Mouse (Mus musculus) myocyte (in vitro differentiated cells): Measurements from ENCODE around the gene Slc8a1. TPM values are rescaled to one million over a fixed set of nuclear protein-coding genes. Genes with fewer than 3 reads are reported as not detected.

Experiments
- H3K27me3 ChIP-seq: one replicate; pipeline ENCODE4 v1.6.1; 2011; ENCODE audit not compliant: control insufficient read depth, insufficient read depth, insufficient read length
- H3K36me3 ChIP-seq: one replicate; pipeline ENCODE4 v1.6.1; 2011; ENCODE audit not compliant: control insufficient read depth, insufficient read depth
- H3K4me2 ChIP-seq: one replicate; pipeline ENCODE4 v1.6.1; 2011; ENCODE audit warnings: low read depth, control low read depth
- H3K4me3 ChIP-seq: one replicate; pipeline ENCODE4 v1.5.1; 2011; ENCODE audit warnings: mild to moderate bottlenecking, control low read depth, moderate library complexity
- H3K79me2 ChIP-seq: one replicate; pipeline ENCODE4 v1.6.1; 2011; ENCODE audit not compliant: control insufficient read depth, insufficient read depth
- H3ac ChIP-seq: one replicate; pipeline ENCODE4 v1.6.1; 2011; ENCODE audit not compliant: control insufficient read depth, insufficient read length
- CEBPB ChIP-seq: IDR thresholded peaks from 2 replicates; pipeline ENCODE4 v1.6.1; 2011; ENCODE audit warnings: mild to moderate bottlenecking, moderate library complexity; ENCODE audit not compliant: poor library complexity, insufficient read depth, severe bottlenecking
- E2F4 ChIP-seq: IDR thresholded peaks from one replicate; pipeline ENCODE4 v1.6.1; 2011; ENCODE audit warnings: mild to moderate bottlenecking, control low read depth, moderate library complexity; ENCODE audit not compliant: insufficient read depth
- MAX ChIP-seq: IDR thresholded peaks from one replicate; pipeline ENCODE4 v1.6.1; 2011; ENCODE audit warnings: low read depth, mild to moderate bottlenecking, control low read depth
- MYOD1 ChIP-seq, 3 experiments: IDR thresholded peaks; one replicate each; pipeline ENCODE4 v1.6.1; 2011; ENCODE audit warnings: control low read depth in 2 of 3, low read depth in 2 of 3, mild to moderate bottlenecking in 2 of 3, moderate library complexity in 1 of 3; ENCODE audit not compliant: insufficient read length in 2 of 3, control insufficient read depth in 1 of 3
- MYOG ChIP-seq, 3 experiments: IDR thresholded peaks; one replicate each; pipeline ENCODE4 v1.6.1; 2011; ENCODE audit warnings: control low read depth in 2 of 3, low read depth in 2 of 3, mild to moderate bottlenecking in 2 of 3; ENCODE audit not compliant: insufficient read length in 2 of 3, control insufficient read depth in 1 of 3, insufficient read depth in 1 of 3
- POLR2A ChIP-seq: IDR thresholded peaks from one replicate; pipeline ENCODE4 v1.6.1; 2011; ENCODE audit warnings: low read depth, mild to moderate bottlenecking, control low read depth, moderate library complexity; ENCODE audit not compliant: insufficient read length
- POLR2AphosphoS2 ChIP-seq: IDR thresholded peaks from one replicate; pipeline ENCODE4 v1.6.1; 2011; ENCODE audit warnings: low read depth, control low read depth; ENCODE audit not compliant: insufficient read length
- REST ChIP-seq: IDR thresholded peaks from one replicate; pipeline ENCODE4 v1.6.1; 2011; ENCODE audit warnings: mild to moderate bottlenecking, control low read depth, moderate library complexity; ENCODE audit not compliant: insufficient read depth, insufficient read length
- SRF ChIP-seq: IDR thresholded peaks from one replicate; pipeline ENCODE4 v1.6.1; 2011; ENCODE audit warnings: low read depth; ENCODE audit not compliant: control insufficient read depth, insufficient read length
- TCF12 ChIP-seq: IDR thresholded peaks from one replicate; pipeline ENCODE4 v1.6.1; 2011; ENCODE audit warnings: mild to moderate bottlenecking, control low read depth; ENCODE audit not compliant: poor library complexity, insufficient read depth, severe bottlenecking
- TCF3 ChIP-seq: IDR thresholded peaks from one replicate; pipeline ENCODE4 v1.6.1; 2011; ENCODE audit warnings: low read depth, control low read depth; ENCODE audit not compliant: insufficient read length
- USF1 ChIP-seq: IDR thresholded peaks from one replicate; pipeline ENCODE4 v1.6.1; 2011; ENCODE audit warnings: low read depth, mild to moderate bottlenecking, control low read depth, moderate library complexity
- polyA plus RNA-seq: library from polyadenylated mRNA; unstranded; fragments of >200 nt; fragmentation: generic; extraction: Trizol; gene quantifications from one replicate; pipeline ENCODE4 v1.2.1, GENCODE M21; 2012; ENCODE audit warnings: missing spikeins

The Slc8a1 gene
- polyA plus RNA-seq, 1 experiment: 3.0 TPM

GRCm38 (mm10) chr17:81542313-81543185 is 195.6 kb downstream of the Slc8a1 start:
- Histone ChIP-seq H3K4me2 (peak overlapping the region; percentile 39), H3K79me2 (no peaks in the 10 kb centered on the region), H3K36me3 (no peaks in the 10 kb centered on the region), H3ac (no peak overlapping the region), H3K27me3 (no peaks in the 10 kb centered on the region), H3K4me3 (no peak overlapping the region)
- TF ChIP-seq TCF12: no peak
- no peak for TF ChIP-seq SRF
- TF ChIP-seq POLR2A: no peak
- no peak for TF ChIP-seq E2F4
- TF ChIP-seq MYOG (IDR thresholded peaks at IDR 0.05; ENCODE audit: control insufficient read depth in 1 of 3, insufficient read depth in 1 of 3, insufficient read length in 2 of 3, low read depth in 2 of 3): no peak
- peak in 1 of 3 experiments; percentile 17 for TF ChIP-seq MYOD1 (IDR thresholded peaks at IDR 0.05; ENCODE audit: control insufficient read depth in 1 of 3, insufficient read length in 2 of 3, low read depth in 2 of 3)
- TF ChIP-seq CEBPB: peak; percentile 34; the same call in 1 of the 2 replicates

GRCm38 (mm10) chr17:81538163-81539160 is 199.7 kb downstream of the Slc8a1 start:
- no peaks in the 10 kb centered on the region for H3K36me3 ChIP-seq
- H3K27me3 ChIP-seq: no peaks in the 10 kb centered on the region
- no peak overlapping the region for H3K4me3 ChIP-seq
- H3ac ChIP-seq: no peak overlapping the region
- no peak for TF ChIP-seq TCF12
- peak overlapping the region; percentile 51 for H3K4me2 ChIP-seq
- no peaks in the 10 kb centered on the region for H3K79me2 ChIP-seq

DNA sequence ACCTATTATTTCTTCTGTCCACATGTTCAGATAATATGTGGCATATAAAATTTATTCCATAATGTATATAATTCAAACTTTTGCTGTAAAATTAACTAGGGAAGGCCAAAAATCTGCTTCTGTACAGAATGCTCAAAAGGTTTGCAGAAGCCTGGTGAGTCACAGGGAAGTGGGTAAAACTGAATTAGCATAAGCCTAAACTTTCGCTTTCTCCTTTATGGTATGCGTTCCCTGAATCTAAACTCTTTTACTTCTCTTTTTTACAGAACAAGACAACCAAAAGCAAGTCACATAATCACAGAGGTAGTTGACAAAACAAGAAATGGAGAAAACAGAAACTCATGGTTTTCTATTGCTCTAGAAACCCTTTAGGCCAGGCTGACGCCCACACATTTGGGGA is 202.1 kb downstream of the Slc8a1 start:
- no peaks in the 10 kb centered on the region for H3K27me3 ChIP-seq
- H3ac ChIP-seq: no peak overlapping the region
- no peaks in the 10 kb centered on the region for H3K79me2 ChIP-seq
- H3K4me3 ChIP-seq: no peak overlapping the region
- no peaks in the 10 kb centered on the region for H3K36me3 ChIP-seq
- peak overlapping the region; percentile 65 for H3K4me2 ChIP-seq
- TF ChIP-seq MYOD1 (IDR thresholded peaks at IDR 0.05; ENCODE audit: control insufficient read depth in 1 of 3, insufficient read length in 2 of 3, low read depth in 2 of 3) (no peak), MAX (no peak), TCF3 (no peak), POLR2A (no peak), MYOG (IDR thresholded peaks at IDR 0.05; ENCODE audit: control insufficient read depth in 1 of 3, insufficient read depth in 1 of 3, insufficient read length in 2 of 3, low read depth in 2 of 3) (no peak), TCF12 (no peak)

DNA sequence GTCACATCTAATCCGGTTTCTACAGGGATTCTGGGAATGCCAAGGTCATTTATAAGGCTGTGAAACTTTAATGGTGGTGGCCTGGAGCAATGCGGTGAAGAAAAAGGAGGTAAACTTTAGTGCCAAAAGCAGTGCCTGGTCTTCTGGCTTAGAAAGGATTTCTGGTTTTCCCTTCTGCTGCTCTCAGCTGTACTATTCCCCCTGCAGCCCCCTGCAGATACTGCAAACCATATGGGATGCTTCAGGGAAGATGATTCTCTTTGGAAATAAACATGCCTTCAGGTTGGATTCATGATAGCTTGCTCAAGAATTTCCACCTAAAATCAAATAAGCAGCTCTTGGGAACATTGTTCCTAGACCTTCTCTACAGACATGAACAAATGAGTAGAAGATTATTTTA is 208.3 kb downstream of the Slc8a1 start:
- no peaks in the 10 kb centered on the region for H3K79me2 ChIP-seq
- H3K36me3 ChIP-seq: no peaks in the 10 kb centered on the region
- no peak overlapping the region for H3ac ChIP-seq
- no peaks in the 10 kb centered on the region for H3K27me3 ChIP-seq
- TF ChIP-seq TCF3: no peak
- TF ChIP-seq CEBPB: no peak
- no peak for TF ChIP-seq MYOD1 (IDR thresholded peaks at IDR 0.05; ENCODE audit: control insufficient read depth in 1 of 3, insufficient read length in 2 of 3, low read depth in 2 of 3)
- TF ChIP-seq SRF: no peak
- no peak for TF ChIP-seq TCF12
- TF ChIP-seq REST: no peak
- TF ChIP-seq USF1: no peak
- TF ChIP-seq MYOG (IDR thresholded peaks at IDR 0.05; ENCODE audit: control insufficient read depth in 1 of 3, insufficient read depth in 1 of 3, insufficient read length in 2 of 3, low read depth in 2 of 3): no peak
- no peak for TF ChIP-seq POLR2A
- TF ChIP-seq E2F4: no peak
- TF ChIP-seq MAX: no peak
- TF ChIP-seq POLR2AphosphoS2: no peak
- no peak overlapping the region for H3K4me2 ChIP-seq
- no peak overlapping the region for H3K4me3 ChIP-seq

- no peak for TF ChIP-seq REST
Observed at GRCm38 (mm10) chr17:81528940-81529339, 209.2 kb downstream of the Slc8a1 start.

More at GRCm38 (mm10) chr17:81528940-81529339, 209.2 kb downstream of the Slc8a1 start:
- no peak overlapping the region for H3K4me2 ChIP-seq
- no peaks in the 10 kb centered on the region for H3K79me2 ChIP-seq
- H3K27me3 ChIP-seq: no peaks in the 10 kb centered on the region
- H3K36me3 ChIP-seq: no peaks in the 10 kb centered on the region
- no peak overlapping the region for H3ac ChIP-seq
- no peak overlapping the region for H3K4me3 ChIP-seq
